Mouse (Mus musculus): ENCODE results near the gene Ccdc40.

DNA sequence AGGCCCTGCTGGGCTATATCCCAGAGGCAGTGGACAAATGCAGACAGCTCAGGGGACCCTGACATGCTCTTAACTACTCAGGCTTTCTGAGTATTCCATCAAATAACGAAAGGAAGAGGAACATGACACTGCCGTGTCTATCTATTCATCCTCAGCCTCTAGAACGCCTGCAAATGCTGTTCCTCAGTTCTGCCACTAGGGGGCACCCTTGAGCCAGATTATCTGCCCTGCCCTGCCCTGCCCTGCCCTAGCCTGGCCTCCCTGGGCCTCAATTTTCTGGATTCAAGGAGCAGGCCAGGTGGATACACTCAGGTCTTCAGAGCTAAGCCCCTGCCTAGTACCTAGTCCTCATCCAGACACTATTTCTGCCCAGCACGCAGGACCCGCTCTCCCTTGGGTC lies 24.9 kb upstream of the Ccdc40 start:
- TF ChIP-seq GATA1 (IDR thresholded peaks at IDR 0.05; ENCODE audit: borderline replicate concordance, low read length) (no peak), FLI1 (IDR thresholded peaks at IDR 0.05; ENCODE audit: low read length) (no peak)

All from megakaryocyte, embryonic 14.5 days (primary cell).